Mouse (Mus musculus) thymus, postnatal 25 days (tissue): ENCODE measurements at regions not wholly inside any gene's neighbourhood (a gene's known extent, or its start where the extent isn't known, plus 50 kb on each side); places are given as distances from the start of the nearest gene placed in this dataset.
"Not testable (repeated sequence)": the region's sequence is repeated elsewhere in the genome, so short reads cannot be mapped to it uniquely, and the experiment has no call there.

Experiments
- DNase-seq: peaks from one replicate; pipeline ENCODE4 v3.0.0; 2022

DNA sequence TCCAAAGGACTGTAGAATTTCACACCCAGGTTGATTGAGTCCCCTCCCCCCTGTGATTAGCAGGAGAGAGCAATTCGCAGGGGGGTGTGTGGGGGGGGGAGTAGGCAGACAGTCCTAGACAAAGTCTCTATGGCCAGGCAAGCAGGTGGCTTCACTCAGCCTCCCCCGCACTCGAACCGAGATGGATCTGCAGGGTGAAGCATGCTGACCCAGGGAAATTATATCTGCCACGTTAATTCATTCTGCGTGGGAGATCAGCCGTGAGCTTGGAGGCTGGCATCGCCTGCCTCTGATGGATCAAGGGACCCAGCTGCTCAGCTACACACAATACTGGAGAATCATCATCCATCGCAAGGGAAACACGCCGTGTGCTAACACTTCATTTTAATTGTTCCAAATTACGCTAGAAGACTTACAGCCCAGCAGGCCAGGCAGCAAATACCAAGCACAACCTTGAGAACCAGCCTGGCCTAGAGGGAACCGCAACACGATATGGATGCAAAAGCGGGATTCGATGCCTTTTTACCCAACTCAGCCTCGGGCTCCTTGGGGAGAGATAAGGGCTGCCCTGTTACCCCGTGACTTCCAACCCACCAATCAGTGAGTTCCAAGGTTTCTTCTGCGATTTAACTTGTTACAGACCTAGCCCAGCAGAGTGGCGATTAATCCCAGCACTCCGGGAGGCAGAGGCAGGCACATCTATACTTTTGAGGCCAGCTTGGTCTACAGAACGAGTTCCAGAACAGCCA, 137.7 kb upstream of the Top1 start:
- DNase-seq: no peak

DNA sequence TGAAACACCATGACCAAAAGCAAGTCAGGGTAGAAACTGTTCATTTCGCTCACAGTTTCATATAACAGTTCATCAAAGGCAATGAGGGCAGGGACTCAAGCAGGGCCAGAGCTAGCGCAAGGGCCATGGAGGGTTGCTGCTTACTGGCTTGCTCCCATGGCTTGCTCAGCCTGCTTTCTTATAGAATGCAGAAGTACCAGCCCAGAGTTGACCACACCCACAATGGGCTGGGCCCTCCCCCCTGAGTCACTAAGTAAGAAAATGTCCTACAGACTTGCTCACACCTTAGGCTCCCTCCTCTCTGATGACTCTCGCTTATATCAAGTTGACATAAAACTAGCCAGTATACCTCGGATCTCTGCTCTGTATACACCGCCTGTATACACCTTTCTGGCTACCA, 135.5 kb upstream of the Top1 start:
- no peak for DNase-seq

DNA sequence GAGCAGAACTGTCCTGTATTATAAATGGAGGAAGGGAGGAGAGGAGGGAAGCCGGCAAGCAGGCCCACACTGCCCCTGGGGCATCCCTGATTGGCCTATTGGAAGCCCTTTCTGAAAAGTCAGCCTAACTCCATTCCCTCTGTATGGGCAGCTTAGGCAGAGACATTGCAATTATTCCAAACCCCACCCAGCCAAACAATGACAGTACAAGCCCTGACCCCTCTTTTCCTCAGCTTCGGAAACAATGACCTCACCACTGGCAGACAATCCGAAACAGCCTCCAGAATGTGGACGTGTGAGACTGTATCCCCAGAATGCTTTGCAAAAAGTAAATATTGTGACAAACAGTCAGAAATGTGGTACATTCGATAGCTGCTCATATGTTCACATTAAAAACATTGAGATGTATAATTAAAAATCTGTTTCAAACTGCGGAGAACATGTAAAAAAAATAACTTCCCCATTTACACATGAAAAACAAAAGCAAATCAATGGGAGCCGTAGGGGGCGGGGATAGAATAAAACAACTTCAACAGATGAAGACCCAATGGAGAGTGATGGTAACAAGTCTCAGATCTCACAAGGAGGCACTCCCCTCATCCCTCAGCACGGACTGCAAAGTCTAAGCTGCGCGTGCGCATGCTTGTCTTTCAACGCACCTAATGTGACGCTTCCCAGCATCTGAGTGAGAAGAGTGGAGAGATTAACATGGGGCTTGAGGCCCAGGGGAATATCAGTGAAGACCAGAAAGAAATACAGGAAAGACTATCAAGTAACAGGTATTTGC, 134.9 kb upstream of the Top1 start:
- DNase-seq: no peak

DNA sequence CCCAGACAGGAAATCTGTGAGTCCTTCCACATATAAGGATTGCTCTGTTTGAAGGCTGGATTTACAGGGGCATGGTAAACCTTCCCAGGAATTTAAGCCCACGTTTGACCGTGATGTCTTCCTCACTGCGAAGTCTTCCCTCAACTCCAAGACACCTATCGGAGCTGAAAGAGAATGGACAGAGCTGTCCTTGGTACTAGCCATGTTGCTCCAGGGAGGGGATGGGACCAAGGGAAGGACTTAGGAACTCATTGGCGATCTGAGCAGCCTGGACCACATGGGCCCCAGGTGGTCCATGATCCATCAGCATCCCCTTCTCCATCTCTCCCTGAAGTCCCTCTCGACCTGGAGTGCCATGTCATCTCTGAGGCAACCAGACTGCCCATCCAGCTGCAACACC, 130.1 kb upstream of the Top1 start:
- no peak for DNase-seq

DNA sequence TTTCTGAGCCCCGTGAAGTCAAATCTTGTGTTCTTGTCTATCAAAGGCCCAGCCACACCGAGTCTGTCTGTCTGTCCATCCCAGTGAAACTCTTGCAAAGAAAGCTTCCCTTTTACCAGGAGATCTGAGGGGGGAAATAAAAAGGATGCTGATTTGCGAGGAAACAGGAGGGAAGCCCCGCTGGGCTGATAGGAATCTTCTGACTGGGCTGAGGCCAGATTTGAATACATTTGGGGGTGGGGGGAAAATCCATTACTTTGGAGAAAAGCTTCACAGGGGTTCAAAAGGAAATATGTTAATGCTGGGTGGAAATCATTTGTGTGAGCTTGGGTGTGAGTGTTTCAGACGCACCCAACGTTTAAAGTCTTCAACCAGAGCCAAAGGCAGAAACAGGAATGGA, 129.2 kb upstream of the Top1 start:
- DNase-seq: no peak

DNA sequence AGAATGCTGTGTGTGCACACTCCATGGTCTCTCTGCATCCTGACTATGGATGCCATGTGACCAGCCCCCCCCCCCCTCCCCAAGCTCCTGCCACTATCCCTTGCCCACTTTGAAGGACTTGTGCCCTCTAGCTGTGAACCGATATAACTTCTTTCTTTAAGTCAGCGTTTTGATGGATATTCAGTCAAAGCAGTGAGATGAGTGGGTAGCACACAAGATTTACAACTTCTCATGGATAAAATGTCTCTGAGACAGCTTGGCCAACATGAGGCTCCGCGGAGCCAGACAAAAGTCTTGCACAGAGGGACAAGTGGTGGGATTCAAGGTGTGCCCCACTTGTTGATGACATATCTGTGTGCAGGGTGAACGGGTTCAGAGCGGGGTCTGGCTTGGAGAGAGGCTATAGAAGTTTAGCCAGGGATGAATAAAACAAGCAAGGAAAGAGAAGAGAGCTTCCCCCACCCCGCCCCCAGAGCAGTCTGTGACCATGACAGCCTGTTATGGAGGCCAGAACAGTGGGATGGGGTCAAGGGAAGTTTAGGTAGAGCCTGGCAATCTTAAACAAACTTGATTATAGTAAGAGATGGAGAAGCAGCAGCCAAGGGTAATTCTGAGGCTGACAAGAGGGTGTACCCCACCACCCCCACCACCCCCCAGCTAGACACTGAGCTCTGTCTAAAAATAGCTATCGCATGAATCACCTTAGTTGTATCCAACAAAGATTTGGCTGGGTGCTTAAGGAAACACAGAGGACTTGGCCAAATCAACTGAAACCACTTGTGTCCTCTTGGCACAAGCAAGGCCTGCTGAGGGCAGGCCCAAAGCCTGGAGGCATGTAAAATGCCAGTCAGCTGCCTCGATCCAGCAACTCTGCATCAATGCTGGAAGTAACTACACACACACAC, 120.1 kb upstream of the Top1 start:
- DNase-seq: no peak

DNA sequence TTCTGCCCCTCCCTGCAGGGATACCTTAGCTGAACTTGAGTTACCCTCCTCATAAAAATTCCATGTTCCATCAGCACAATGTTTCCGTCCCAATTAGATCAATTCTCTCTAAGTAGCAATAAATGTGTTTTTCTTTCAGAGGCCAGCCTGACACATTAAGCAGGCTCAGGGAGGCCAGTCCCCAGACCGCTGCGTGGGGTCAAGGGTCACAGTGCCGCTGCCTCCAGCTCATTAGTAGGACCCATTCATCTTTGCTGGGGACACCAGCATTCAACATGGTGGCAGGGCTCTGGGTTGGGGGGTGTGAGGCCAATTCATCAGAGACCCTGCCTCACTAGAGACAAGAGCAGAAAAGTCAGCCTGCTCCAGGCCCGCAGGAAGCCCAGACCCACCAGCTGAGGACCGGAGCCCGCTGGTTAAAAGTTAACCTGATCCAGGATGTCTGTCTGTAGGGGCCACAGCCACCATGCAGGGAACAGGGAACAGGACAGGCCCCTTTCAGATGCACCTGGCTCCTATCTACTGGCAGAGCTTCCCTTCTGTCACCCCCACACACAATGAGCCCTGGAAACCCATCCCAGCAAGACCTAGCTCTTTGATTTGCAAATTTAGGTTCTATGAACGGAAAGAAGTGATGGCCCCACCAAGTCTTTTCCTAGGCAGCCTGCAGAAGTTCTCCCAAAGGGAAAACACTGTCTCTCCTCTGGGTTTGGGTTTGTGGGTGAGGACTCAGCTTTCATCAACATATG, 119.1 kb upstream of the Top1 start:
- DNase-seq: no peak

DNA sequence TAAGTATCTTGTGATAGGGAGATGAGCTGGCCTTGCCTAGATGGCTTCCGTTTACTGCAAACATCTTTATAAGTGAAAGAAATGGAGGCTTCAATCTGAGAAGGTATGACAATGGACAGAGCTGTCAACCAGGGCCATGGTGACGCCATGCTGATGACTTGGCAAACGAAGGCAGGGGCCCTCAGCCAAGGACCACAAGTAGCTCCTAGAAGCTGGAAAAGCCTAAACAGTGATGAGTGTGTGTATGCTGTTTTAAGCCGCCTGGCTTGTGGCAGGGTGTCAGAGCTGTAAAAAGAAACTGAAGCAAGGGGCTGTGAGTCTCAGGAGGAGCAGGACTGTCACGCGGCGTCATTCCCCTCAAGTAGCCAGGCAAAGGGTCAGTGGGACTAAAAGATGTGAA, 116.4 kb upstream of the Top1 start:
- DNase-seq: no peak

DNA sequence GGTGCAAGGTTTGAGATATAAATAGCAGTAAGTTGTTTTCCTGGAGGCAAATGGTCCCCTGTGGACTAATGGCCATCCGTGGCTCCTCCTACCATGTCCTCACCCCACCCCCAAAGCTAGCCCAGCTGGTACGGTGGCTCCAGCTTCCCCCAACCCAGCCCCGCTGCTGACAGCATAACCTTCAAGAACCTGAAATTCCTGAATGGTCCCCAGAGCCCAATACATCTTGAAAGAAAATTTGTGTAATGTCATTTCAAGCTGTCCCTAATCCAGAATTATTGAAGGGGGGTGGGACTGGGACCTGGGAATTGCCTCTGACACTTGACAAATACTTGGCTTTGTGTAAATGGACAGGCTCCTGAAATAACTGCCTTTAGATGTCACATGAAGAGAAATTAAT, 115.3 kb upstream of the Top1 start:
- no peak for DNase-seq

DNA sequence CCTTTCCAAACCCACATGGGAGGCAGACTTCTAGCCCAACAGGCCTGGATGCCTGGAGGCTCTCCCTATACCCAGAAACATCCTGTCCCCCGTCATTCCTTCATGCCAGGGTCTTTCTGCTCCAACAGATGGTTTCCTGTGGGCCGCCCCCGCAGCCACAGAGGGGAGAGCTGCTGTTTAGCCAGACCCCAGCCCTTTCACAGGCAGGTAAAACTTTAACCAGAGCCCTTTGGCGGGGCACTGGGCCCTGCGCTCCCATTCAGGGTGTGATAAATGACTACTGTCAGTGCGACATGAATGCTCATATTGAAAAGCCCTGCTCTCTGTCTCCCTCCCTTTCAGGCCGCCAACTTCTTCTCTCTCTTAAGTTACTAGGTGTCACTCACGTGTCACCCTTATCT, 108.4 kb upstream of the Top1 start:
- DNase-seq: no peak

DNA sequence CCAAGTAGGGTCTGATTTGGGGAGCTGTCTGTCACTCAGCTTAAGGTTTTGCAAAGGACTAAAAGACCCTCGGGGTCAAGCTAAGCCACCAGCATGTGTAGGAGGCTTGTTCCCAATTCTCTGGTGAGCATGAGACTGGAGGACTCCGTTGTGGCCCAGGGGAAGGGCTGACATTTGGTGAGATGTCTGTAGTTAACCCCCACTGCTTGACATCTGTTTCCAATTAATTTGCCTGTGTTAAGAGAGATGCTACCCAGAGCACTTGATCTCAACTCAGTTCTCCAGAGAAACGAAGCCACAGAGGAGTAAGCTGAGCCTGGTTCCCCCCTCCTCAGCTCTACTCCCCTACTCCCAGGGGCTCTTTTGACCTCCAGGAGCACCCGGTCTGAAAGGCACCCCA, 100.2 kb upstream of the Top1 start:
- no peak for DNase-seq

DNA sequence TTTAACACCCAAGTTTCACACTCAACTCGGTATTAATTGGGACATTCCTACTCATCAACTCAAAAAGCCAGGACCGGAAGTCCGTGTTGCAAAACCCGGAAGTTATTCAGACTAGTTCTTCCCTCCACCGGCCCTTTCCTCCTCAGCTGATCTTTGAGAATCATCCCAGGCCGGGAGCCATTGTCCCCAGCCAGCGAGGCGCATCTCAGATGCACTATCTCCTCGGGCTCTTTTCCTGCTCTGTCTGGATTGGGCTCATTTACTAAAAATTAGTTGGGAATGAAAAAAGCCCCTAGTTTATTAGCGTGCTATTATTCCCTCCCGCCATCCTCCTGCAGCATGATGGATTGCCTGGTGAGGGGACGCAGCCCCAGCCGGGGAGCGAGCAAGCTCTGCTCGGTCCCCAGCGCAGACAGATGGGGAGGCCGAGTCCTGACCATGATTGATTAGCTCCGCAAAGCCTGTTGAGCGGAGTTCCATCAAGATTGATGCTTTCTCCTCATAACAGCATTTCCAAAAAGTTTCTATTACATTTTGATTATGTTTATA, 93.5 kb upstream of the Top1 start:
- DNase-seq: no peak

DNA sequence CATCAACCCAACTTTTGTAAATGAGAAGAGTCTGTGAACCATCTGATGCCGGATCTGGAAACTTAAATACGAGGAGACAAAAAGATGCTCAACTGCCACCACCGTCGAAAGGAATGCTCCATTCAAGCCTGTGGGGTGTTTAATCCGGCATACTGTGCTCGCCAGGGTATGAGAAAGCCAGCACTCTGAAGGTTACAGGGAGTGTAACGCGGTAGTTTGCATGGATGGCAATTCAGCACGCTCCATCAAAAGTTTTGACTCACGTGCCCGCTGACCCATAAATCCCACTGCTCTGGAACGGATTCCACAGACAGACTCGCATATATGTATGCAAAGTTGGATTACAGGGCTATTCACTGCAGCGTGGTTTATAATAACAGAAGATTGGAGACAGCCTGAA, 84.0 kb upstream of the Top1 start:
- DNase-seq: no peak

DNA sequence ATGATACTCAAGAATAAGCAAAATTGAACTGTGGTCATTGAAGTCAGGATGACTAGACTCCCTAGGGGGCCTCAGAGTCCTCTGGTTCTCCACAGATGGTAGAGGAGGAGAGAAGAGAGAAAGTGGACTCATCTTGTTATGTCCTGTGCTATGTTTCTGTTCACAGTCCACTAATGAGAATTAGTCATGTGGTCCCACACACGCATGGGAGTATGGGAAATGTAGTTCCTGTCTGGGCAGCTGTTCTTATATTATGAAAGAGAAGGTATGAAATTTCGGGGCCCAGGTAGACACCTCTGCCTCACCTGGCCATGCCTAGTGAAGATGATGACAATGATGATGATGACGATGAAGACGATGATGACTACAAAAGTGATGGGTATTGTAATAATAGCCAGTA, 77.9 kb upstream of the Top1 start:
- DNase-seq: no peak

DNA sequence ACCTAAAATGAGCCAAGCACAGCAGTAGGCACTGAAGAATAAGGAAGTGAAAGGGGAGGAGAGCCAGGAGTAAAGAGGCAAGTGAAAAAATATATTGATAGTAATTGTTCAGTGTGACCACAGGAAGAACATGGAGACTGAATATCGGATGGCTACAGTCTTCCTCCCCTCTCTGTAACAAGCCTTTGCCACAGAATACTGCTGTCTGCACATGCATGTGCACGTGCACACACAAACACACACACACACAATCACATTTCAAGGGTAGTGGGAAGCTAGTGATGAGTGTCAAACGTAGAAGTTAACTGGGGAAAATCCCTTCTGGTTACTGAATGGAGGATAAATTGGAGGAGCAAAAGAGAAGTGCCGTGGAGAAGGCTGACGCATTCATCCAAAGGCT, 76.2 kb upstream of the Top1 start:
- no peak for DNase-seq

DNA sequence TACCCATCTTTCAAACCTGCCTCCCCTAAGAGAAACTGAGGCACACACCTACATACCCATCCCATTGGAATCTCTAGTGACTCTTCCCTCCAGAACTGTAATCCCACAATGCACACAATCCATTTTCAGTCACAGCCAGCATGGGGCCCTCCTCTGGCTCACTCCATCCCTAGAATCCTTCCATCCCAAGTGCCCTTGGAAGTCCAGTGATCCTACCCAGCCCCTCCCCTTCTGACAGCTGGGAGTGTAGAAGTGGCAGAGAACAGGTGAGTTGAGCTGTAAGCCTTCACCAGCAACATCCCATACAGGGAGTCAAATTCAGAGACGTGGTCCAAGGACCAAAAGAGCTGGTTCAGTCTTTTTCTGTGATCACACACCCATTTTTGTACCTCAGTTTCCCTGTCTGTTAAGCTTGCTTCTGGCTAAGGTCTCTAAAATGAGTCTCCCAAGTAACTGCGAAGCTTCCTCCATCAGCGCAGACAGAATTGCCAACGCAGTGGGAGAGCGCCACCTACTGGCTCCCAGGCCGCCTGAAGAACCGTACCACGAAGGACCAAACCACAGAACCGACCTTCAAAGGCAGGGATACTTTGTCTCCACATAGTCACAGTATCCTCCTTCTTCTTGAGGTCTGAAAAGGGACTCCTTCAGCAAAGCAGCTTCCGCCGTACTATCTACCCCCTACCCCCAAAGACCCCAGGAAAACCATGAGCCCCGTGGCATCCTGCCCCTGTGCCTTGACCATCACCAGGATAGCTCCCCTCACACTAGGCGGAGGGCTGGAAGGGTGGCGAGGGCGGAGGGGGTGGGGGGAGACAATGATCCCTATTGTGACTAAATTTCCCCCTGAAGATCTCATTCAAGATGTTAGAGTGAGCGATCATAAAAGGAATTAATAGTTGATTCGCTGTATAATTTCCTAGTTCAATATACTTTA, 67.0 kb upstream of the Top1 start:
- peak; percentile 80 for DNase-seq

DNA sequence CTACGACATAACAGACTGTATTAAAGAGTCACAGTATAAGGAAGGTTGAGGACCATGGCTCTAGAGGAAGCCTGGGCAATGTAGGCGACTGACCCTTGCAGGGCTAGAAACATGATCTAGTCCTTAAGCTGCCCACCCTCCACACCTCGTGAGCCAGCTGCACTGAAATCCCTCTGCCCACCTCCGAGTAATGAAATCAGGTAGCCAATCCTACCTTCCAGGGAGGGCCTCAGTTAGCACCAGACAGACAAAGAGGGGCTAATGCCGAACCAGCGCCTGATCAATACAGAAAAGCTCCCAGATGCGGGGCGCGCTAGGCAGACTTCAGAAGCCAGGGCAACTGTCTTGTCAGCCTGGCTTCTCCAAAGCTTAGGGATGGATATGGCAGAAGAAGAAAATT, 65.4 kb upstream of the Top1 start:
- DNase-seq: no peak

DNA sequence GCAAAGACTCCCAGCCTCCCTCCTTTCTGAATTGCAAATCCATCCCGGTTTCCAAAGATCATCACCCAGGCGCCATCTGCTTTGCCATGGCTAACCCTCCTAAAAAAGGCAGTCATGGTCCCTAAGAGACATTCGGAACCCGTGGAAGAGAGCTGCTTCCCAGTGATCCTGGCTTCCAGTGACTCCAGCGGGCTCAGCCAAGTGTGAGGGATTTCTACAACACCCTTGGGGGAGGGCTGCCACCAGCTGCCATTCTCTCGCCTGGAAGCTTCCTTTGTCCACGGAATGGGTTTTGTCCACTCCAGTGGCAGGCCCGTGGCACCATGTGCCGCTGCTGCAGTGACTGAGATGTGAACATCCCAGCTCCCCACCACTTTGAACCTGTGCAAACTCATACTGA, 64.7 kb upstream of the Top1 start:
- no peak for DNase-seq

DNA sequence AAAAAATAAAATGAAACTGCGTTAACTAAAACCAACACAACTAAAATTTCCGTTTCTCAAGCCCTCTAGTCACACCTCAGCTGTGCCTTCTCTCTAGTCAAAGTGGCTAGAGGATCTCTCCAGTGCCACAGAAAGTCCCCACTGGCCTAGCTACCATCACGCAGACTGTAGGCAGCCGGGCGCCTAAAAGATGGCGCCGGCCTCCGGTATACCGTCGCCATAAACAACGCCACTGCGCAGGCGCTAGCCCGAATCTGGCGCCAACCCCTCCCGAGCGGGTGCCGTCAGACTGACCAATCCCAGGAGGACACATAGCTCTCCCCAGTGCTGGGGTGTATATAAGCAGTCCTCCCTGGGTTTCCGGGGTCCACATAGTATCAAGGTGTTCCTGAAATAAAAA, 62.7 kb upstream of the Top1 start:
- not testable (repeated sequence) for DNase-seq

DNA sequence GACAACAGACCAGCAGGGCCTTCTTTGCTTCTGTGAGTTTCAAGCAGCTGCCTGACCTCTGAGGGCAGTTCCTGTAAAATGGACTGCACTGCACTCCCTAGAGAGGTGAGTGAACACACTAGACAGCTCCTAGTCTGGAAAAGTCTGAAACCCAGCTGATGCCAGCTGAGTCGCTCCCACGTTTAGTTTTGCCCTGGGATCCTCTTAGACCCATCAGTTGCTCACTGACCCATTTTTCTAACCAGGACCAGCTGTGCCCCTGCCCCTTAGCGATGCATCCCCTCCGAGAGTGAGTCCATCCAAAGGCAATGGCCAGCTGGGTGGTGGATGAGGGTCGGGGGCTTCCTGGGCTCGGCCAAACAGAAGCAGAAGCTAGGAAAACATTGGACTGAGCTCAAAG, 62.2 kb upstream of the Top1 start:
- no peak for DNase-seq

DNA sequence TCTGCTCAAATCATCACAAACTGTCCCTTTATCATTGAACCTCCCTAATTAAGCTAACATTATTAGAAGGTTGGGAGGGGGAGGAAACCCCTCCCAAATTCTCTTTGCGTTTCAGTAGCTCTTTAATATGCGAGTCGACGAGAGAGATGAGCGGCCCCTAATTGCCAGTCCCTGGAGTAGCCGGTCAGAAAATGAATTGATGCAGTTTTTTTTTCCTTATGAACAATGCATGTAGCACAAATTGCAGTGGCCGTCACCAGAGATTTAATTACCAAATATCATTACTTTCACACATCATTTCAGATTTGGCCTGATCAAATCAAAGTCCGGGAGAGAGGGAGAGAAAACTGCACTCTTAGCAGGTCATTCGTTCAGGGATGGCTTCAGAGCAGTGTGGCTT, 61.1 kb upstream of the Top1 start:
- no peak for DNase-seq
